Mouse (Mus musculus): Measurements from ENCODE around the gene Dhdh.

GRCm38 (mm10) chr7:45443526-45444420 lies 44.8 kb downstream of the Dhdh start:
- TF ChIP-seq CTCF (IDR thresholded peaks at IDR 0.05; ENCODE audit: low read depth) (no peak), EP300 (IDR thresholded peaks at IDR 0.05; ENCODE audit: low read depth) (no peak)

Measured in liver, embryonic 14.5 days (tissue).